Comparison of ENCODE assay signal across 8 mouse cellular contexts in genomic region chr9:76566515-76567280, GRCm38 (mm10). TPM values are rescaled to one million over a fixed set of nuclear protein-coding genes. Genes with fewer than 3 reads are reported as not detected.
A peak's percentile ranks its signal among the peaks of the same experiment; 100 is the strongest.
DNase-seq lines count a peak whose midpoint lies in the region; TF ChIP-seq lines count a peak whose summit lies in the region.

TSS of gene Fam83b (minus strand) at chr9:76567116.

- no peaks in the 10 kb centered on the region for H3K9me3 ChIP-seq in limb, embryonic 10.5 days (replicated peaks)

- no peak within 1 kb of the TSS for H3K27ac ChIP-seq in heart, adult 2 months
- peak within 1 kb of the TSS; percentile 11 for H3K27ac ChIP-seq in limb, embryonic 10.5 days

- H3K4me1 ChIP-seq in heart, adult 2 months (ENCODE audit: control insufficient read depth, insufficient read depth, low read length) = no peaks in the 10 kb centered on the region
- H3K4me1 ChIP-seq in limb, embryonic 10.5 days = peaks cover 15% of the 10 kb centered on the region

- no peak for TF ChIP-seq POLR2A in heart, adult 2 months (IDR thresholded peaks at IDR 0.05; ENCODE audit: insufficient read depth, low read depth, low read length)
- TF ChIP-seq POLR2A in brain, embryonic 14.5 days (IDR thresholded peaks at IDR 0.05; ENCODE audit: borderline replicate concordance, extremely low read depth, insufficient read depth, insufficient read length, poor library complexity, severe bottlenecking) = no peak

- DNase-seq in heart, adult 2 months = peak; percentile 4 to 18
- DNase-seq in heart, postnatal 36 days = no peak
- peak; percentile 26 for DNase-seq in brain, embryonic 14.5 days (ENCODE audit: low read depth)
- peak; percentile 11 for DNase-seq in heart, postnatal 4 days
- peak; percentile 55 for DNase-seq in limb, embryonic 10.5 days (ENCODE audit: low spot score)
- peak; percentile 56 for DNase-seq in mesoderm, embryonic 11.5 days (ENCODE audit: low read depth, low spot score)
- DNase-seq in thymus, postnatal 14 days = peak; percentile 43
- DNase-seq in gastrocnemius, adult 8-10 months (ENCODE audit: low spot score in 2 of 2) = no peak

- no peak for TF ChIP-seq EP300 in heart, adult 2 months (IDR thresholded peaks at IDR 0.05; ENCODE audit: insufficient read depth, low read depth, low read length)

- TF ChIP-seq CTCF in heart, adult 2 months (IDR thresholded peaks at IDR 0.05) = no peak
- TF ChIP-seq CTCF in brain, embryonic 14.5 days (IDR thresholded peaks at IDR 0.05; ENCODE audit: borderline replicate concordance, extremely low read depth, insufficient read depth, insufficient read length) = no peak

- whole genome bisulfite sequencing in heart, adult 2 months = 3% methylated on average over 40 of the region's 40 CpGs
- WGBS in limb, embryonic 10.5 days = 2% methylated on average over 40 of the region's 40 CpGs

- intact Hi-C loops in heart, adult 2 months (cut with DNase I) = no loop called here
- intact Hi-C loops in heart, postnatal 36 days (cut with DNase I) = no loop called here

- no peaks in the 10 kb centered on the region for H3K36me3 ChIP-seq in heart, adult 2 months (ENCODE audit: control insufficient read depth, insufficient read depth, low read length)
- H3K36me3 ChIP-seq in limb, embryonic 10.5 days = no peaks in the 10 kb centered on the region

- no peak within 1 kb of the TSS for H3K4me3 ChIP-seq in heart, adult 2 months
- peak within 1 kb of the TSS; percentile 67 for H3K4me3 ChIP-seq in limb, embryonic 10.5 days

- H3K79me2 ChIP-seq in heart, adult 2 months (replicated peaks; ENCODE audit: control insufficient read depth, insufficient read depth, low read length) = no peaks in the 10 kb centered on the region

- no peaks in the 10 kb centered on the region for H3K27me3 ChIP-seq in heart, adult 2 months (ENCODE audit: control insufficient read depth, insufficient read depth, low read length)
- peaks cover 28% of the 10 kb centered on the region for H3K27me3 ChIP-seq in limb, embryonic 10.5 days (ENCODE audit: low read depth, poor library complexity, severe bottlenecking)

- H3K9ac ChIP-seq in heart, adult 2 months (ENCODE audit: low read depth, low read length) = no peak within 1 kb of the TSS

RNA-seq across cellular contexts. Expression of gene Fam83b, which starts in this region (rescaled TPM):
- total RNA-seq in heart, adult 2 months (2021) = under 1 TPM in 1 of 2 experiments, not detected in 1; 0.34 TPM
- polyA plus RNA-seq in heart, adult 2 months (2012; rRNA removed) = not detected in 2 replicates
- under 1 TPM; 0.11 to 0.39 TPM for total RNA-seq in heart, postnatal 36 days (2021)
- 0.08 and 0.21 TPM in 2 replicates for polyA plus RNA-seq in brain, embryonic 14.5 days (2012; rRNA removed)
- total RNA-seq in heart, postnatal 4 days (2021) = under 1 TPM; 0.38 to 0.61 TPM
- polyA plus RNA-seq in limb, embryonic 10.5 days (2016; fragmentation: Nextera tagmentation; extraction: Ambion mirVana) = 0.87 and 1.1 TPM in 2 replicates
- total RNA-seq in gastrocnemius, adult 8-10 months (2022) = not detected

Comparison
In these comparisons a context has a peak if more than half of its experiments do, and no peak if none do; other contexts are left out.
1. Peak in DNase-seq in heart, adult 2 months; RNA of the gene not detected or under 1 TPM.
2. Peak in DNase-seq in brain, embryonic 14.5 days; RNA of the gene not detected or under 1 TPM.
3. Peak in DNase-seq in heart, postnatal 4 days; RNA of the gene not detected or under 1 TPM.
4. DNase-seq: peak in limb, embryonic 10.5 days (single experiment), mesoderm, embryonic 11.5 days (single experiment) and thymus, postnatal 14 days (single experiment); none in heart, postnatal 36 days (0 of 2) and gastrocnemius, adult 8-10 months (0 of 2).